Mouse (Mus musculus) WW6 (cell line): ENCODE measurements around the gene Npdc1.
A peak's percentile ranks its signal among the peaks of the same experiment; 100 is the strongest.

Source experiments
- DNase-seq: peaks from one replicate; pipeline ENCODE4 v3.0.0-alpha.2; 2013; ENCODE audit warnings: low read depth, low spot score

Gene Npdc1

DNA sequence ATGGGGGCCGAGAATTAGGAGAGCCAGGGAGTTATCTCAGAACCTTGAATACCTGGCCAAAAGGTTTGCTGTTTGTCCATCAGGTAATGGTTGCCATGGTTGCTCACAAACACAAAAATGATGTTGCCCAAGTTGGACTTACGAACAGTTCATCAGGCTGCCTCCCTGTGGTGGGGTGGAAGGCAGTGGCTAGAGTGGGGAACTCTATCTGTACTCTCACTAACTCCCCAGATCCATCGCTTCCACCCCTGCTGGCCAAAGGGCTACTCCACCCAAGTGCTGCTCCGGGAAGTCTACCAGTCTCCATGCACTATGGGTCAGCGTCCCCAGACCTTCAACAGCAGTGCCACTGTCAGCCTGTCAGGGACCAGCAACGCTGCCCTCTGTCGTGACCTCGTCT lies at the start of gene Npdc1:
Npdc1 (plus strand) TSS at position 301 of the 400 bp plus-strand sequence.
- no peak for DNase-seq

DNA sequence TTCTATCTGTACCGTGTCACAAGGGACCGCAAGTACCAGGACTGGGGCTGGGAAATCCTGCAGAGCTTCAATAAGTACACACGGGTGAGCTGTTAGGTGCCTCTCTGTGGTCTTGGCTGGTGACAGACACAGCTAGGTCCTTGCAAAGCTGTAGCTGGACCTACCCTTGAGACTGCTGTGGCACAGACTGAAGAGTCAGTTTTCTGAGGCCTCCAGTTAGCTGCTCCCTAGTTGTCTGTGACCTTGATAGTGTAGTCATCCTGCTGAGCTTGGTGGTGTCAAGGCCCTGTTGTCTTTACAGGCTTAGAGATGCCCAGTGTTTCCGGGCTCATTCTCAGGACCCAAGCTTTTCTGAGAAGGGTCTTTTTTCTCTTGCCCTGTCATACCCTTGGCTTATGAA lies 49.7 kb upstream of the Npdc1 start:
- DNase-seq = no peak

DNA sequence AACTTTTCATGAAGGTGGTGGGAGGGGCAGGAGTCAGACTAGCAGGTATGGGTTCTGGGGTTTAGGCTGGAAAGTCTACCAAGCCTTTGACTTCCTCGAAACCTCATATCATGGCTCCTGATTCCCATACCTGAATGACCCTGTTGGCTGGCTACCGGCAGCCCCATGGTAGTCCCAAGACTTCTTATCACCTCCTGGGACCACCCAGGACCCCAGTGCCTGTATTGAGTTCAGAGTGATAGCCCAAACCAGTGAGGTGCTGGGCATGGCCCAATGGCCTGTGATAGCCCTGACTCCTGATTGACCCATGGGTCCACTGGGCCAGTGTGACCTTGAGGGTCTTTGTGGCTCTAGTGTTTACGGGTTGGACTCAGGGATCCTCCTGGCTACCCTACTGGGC lies 48.5 kb upstream of the Npdc1 start:
- no peak for DNase-seq

DNA sequence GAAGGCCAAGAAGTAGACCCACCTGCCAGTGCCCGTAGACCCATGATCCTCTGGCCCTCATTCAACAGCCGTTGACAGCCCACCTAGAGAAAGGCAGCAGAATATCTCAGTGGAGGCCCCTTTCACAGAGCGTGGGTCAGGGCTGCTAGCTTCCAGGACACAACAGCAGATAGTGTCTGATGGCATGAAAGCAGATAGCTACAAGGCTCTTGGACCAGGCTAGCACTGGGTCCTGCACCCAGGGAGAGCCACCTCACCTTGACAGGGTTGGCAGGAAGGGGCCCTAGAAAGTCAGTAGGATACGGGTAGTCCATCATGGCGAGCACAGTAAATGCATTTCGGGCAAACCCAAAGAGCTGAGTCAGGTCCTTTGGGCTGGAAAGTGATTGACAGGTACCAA lies 44.9 kb upstream of the Npdc1 start:
- no peak for DNase-seq

DNA sequence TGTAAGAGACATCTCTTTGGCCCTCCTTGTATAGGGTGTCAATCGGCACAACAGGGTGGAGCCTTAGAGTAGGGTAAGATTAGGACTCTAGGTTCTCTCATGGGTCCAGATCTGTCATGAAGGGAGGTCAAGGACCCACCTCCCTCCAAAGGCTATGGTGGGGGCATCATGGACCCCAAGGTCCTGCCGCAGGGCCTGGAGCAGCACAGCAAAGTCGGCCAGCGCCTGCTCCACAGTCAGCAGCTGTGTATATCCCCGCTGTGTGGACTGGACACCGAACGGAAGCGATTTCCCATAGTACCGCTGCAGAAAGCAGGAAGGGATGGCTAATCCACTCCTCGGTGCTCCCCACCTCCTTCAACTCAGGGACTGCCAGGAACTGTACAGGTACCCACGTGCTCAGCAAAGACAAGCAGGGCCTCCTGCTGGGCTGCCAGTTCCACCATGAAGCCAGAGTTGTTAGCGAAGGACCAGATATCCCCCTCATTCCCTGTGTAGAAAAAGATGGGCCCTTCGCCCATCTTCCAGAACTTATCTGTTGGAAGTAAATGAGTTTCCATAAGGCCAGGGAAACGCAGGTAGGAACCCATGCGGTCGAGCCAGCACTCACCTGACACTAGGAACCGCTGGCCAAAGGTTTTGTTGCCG lies 43.6 kb upstream of the Npdc1 start:
- no peak for DNase-seq

DNA sequence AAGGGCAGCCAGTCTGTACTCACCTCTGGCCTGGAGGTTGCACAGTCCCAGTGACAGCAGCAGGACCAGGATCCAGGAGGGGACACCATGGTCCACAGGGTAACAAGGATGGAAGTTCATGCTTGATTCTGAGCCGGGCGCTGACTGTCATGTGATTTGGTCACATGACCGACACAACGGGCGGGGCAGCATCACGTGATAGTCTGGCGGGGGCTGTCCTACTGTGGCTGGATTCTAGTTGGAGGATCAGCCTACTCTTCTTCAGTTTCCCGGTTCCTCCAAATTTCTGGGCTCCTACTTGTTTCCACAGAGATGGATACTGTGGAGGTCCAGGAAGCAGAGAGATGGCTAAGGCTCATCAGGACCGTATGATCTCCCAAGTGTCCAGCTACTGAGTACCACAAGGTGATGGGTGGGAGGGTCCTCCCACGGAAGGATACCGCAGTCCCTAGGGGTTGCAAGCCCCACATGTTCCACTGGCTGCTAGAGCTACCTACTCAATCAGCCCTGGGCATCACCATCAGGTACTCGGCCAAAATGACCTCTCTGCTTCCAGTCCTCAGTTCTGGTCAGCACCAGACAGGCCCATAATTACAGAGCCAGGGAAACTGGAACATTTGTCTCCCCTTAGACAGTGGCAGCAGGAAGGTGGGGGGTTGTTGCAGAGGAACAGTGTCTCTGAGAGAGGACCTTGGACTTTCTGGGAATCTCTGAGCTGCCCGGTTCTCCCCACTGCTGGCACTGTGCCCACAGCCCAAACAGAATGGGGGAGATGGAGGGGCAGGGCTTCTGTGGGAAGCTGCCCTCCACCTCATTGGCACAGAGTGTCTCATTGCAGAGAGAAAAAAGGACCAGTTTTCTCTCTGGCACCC lies 42.7 kb upstream of the Npdc1 start, which contains the start of gene Dpp7:
Dpp7 (minus strand) TSS at position 152 of the 872 bp plus-strand sequence.
- DNase-seq = peak; percentile 60

DNA sequence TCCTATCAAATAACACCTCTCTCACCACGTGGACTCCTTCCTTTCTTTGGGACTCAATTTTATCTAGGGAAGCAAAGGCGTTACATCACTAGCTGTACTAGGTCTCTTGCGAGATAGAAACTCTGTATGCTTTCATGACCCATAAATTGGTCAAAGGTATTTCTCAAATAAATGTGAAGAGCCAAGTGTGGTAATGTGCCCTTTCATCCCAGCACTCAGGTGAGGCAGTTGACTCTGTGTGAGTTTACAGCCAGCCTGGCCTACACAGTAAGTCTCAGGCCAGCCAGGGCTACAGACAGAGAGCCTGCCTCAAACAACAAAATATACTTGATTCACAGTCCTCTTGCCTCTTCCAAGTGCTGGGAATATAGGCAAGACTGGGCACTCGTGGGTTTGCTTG lies 39.3 kb upstream of the Npdc1 start:
- DNase-seq = no peak

DNA sequence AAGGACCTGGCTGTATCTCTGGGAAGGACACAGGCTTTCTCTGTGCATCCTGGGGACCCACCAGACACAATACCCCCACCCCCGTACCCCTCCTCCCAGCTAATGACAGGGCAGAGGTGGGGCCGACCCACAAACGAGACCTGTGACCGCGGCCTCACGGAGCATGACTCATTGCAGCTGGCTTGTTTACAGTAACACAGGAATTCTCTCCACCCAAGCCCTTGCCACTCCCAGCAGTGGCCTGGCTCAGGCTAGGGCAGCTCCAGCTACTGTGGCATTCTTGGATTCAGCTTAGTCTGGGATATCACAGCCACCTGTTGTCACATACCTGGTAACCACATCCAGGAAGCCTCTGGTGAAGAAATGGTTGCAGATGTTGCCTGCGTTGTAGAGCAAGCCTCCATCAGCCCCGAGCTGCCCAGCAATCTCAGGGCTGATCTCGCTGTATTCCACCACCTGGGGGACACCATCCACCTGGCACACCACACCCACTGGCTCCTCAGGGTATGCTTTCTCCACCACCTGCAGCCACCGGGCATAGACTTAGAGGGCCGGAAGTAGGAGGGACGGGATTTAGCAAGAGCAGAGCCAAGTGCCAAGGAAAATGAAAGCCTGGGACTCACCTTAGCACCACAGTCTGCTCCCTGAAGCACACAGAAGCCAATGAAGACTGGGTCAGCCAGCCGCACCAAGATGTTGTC lies 35.5 kb upstream of the Npdc1 start:
- no peak for DNase-seq

DNA sequence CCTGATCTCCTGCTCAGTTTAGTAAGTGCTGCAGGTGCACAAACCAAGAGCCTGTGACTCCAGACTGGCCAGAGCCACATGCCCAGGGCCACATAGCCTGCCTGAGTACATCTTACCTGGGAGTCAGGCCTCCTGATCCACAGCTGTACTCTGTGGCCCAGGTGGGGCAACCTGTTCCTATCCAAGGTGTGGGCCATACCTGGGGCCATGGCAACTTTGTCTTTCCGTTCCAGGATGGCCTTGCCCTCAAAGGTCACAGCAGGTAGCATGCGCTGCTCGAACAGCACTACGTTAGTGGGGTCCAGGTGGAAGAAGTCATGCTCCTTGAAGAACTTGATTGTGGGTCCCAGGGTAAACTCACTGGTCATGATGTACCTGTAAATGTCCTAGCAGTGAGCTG lies 34.8 kb upstream of the Npdc1 start:
- no peak for DNase-seq

DNA sequence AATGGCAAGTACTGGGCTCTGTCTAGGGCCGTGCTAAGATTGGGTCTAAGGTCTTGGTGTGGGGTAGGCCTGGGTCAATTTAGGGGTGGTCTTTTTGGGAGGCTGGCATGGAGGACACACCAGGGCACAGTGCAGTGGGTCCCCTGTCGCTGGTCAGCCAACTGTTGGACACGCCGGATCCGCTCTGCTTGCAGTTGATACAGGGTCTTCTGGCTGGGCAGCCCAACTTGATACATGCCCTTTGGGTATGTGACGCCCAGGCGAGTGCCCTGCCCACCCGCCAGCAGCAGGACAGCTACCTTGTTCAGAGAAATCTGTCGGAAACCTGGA lies 34.4 kb upstream of the Npdc1 start:
- no peak for DNase-seq

DNA sequence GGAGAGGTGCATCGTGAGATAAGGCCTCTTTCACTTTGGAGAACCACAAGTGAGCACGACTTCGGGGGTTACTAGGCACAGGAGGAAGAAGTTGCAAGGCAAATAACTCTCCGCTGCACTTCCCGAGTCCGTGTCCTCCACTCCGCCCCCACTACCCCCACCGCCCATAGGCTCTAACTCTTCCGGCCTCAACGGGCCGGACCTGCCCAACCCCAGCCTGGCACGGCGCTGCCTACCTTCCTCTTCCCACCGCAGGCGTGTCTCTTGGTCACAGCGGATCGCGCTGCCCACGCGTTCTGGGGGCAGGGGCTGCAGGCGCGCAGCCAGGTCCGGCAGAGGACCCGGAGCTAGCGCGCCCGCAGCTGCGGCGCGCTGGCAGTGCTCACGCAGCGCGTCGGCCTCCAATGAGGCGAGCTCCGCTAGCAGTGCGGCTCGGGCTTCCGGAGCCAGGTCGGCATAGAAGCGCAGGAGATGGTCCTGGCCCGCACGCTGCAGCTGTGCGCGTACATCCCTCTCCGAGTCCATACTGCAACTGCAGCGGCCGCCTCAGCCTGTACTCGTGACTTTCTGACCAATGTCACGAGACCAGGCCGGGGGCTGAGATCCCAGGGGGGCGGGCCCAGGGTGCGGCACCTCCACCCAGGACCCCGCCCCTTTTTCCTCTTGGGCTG lies 33.9 kb upstream of the Npdc1 start, which contains the start of gene Uap1l1:
Uap1l1 (minus strand) TSS at position 592 of the 671 bp plus-strand sequence.
- peak; percentile 75 for DNase-seq

DNA sequence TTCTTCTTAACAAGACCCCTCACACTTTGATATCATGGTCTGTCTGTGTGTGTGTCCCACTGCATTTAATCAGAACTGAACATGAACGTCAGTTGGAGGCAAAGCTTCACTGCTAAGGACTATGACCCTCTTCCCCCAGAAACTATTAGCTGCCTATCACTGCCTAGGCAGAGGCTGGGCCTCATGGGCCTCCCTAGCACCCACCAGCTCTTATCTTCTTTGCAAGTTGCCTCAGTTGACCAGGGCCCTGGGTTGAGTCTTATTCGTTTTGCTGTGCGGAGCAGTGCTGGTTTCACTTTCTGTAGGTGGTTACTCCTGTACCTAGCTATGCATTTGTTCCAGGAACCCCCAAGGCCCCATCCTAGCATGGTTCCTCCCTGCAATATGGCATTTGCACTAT lies 29.2 kb upstream of the Npdc1 start:
- DNase-seq = no peak

DNA sequence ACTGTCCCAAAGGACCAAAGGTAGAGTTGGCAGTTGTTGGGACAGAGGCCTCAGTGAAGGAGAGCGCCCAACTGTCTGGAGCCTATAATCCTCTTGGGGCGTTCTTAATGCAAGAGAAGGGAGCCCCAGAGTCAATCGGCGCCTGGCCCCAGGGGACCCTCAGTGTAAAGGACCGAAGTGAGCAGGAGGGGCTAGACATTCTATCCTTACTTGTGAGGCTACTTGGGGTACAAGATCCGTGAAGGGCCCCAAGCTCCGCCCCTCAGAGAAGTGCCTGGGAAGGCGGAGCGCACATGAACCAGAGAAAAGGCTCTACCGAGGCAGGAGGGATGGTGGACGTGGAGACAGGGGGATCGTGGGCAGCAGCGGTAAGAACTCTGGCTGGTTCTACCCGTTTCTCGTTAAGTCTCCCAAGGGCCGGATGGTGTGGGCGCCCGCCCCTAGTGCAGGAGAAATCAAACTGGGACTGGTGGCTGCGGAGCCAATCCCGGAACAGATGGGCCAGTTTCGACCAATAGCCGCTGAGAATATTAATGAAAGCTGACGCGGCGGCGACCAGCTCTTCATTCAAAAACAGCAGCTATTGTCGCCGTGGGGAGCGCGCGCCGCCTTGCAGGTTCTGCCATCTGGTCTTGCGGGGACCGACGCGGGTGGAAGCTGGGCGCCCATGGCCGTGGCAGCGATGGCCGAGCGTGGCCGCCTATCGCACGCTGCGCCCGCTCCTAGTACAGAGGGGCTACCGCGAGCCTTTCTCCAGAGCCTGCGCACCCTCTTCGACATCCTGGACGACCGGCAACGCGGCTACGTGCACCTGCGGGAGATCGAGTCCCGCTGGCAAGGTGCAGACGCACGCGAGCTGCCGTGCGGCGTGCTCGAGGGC lies 27.1 kb upstream of the Npdc1 start, which contains the start of gene Sapcd2:
Sapcd2 (plus strand) TSS at position 558 of the 880 bp plus-strand sequence.
- peak; percentile 76 for DNase-seq

DNA sequence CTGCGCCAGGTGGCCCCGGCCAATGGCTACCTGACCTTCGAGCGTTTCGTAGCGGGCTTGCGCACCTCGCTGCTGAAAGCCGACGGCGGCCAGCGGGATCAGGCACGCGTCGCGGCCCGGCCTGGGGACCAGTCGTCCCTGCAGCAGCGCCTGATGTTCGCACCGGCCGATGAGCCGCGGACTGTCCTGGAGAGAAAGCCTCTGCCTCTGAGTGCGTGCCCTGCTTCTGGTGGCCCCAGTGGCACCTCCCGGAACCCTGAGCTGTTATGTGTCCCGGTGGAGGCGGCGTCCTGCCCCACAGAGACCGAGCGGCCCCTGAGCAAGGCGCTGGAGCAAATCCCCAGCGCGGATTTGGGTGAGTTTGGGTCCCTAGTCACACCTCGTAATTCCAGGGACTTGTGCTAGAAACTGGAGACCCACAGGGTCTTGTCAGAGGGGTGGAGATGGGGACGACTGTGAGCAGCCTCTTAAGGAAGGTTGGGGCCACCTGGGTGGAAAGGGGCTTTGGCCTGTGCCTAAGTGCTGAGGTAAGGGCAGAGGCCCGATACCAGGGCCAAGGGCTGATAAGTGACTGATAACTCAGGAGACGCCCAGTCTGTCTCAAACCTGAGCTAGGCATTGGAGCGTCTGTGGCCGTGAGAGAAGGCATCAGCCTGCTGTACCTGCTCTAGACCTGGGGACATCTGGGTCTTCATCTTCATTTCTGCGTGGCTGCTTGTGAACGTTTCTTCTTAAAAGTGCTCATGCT lies 26.3 kb upstream of the Npdc1 start:
- no peak for DNase-seq

DNA sequence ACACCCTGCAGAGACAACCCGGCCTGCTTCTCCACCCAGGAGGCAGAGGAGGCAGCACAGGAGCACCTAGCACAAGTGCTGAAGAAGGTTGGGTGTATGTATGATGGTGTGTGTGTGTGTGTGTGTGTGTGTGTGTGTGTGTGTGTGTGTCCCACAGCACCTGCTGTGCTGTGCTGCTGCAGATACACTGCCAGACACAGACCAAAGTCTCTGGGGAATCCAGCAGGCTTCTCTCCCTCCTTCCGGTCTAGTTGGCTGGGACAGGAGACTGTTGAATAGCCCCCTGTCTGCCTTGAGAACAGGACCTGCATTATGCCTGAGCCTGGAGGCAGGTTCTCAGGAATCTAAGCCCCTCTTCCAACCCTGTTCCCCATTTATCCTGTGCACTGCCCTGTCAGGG lies 25.7 kb upstream of the Npdc1 start:
- no peak for DNase-seq

DNA sequence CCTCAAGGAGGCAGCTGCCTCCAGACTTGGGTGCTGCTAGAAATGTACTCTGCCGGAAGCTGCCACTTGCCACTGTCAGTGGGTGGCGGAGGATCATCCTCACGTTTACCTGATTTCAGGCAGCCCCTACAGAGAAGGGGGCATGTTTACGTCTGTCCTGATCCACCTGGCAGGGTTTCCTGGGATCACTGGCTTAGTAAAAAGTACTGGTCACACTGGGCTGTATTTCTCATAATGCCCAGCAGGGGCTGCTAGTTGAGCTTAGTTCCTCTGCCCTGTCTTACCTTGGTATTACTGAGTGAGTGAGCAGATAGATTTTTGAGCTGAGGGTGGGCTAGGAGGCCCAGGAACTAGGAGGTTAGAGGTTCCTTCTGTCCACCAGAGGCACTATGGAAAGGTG lies 22.6 kb upstream of the Npdc1 start:
- no peak for DNase-seq

DNA sequence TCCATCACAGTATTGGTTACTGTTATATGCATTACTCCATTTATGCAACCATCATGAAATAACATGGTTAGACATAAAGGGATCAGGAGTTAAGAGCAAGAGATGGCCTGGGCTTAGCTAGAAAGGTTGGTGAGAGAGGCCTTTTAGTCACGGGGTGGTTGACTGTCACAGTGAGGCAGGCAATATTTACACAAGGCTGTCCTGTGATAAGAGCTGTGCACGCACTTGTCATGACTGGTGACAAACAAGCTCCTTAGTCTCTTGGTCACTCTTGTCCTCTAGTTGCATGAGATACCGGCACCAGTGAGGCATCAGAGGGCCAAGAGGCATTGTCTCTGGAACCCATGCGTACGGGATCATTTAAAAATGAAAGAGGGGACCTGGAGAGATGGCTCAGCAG lies 14.7 kb upstream of the Npdc1 start:
- DNase-seq = no peak

DNA sequence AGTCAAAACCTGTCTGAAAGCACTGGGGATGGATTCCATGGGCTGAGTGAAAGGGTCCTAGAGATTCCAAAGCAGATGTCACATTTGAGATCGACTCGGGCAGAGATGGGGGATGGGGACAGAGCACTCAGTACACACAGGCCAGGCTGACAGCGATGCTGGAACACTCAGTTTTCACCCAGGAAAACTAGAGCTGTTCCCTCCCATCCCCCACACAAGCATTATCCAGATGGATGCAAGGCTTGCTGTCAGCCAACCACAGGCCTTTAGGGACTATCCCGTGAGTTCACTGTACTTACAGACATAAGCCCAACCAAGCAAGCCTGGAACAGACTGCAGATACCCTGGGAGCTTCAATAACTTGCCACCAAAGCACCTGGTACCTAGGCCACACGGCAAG lies 7.9 kb upstream of the Npdc1 start:
- no peak for DNase-seq

DNA sequence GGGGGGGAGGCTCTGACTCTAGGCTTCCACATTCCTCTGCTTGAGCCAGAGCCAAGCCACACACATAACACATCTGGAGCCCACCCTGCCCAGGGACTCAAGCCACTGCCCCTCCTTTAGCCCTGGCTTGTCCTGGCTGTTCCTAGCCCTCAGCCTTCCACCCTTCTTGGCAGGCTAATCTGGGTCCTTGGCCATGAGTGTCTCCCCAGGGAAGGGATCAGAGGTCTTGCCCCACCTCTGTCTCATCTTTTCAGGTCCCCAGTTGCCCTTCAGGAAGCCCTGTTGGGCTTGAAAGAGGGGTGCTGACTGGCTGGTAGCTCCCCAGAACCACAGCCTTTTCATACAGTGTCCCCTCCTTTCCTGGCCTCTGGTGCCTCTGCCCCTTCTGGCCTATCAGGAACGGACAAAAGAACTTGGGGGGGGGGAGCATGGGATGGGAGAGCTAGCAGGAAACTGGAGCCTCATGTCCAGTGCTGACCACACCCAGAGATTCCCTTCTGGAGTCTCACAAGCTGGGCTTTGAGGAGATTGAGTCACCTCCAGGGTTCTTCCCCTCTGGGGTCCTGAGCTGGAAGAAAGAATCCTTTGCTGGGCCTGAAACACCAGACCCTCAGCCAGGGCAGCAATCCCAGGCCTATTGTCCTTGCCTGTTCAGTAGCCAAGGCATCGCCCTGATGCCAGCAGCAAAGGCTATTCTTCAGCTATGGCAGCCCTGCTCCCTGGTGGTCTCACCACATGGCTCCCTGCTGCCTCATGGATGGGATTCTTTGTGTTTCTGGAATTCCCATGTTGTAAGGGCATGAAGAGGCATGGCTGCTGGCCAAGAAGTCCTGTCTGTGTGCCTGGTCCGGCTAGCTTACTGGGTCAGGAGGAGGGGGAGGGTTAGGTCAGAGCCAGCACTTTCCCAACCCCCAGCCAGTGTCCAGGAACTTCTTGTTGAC lies 4.6 kb upstream of the Npdc1 start:
- no peak for DNase-seq
